Mouse (Mus musculus): ENCODE data around the gene Gm49380. TPM values are rescaled to one million over a fixed set of nuclear protein-coding genes. Genes with fewer than 3 reads are reported as not detected.

The Gm49380 gene
- total and polyA plus RNA-seq, 3 experiments, result 0.21 to 0.23 TPM; not detected in 1

GRCm38 (mm10) chr9:44029580-44030236 is 83.6 kb downstream of the Gm49380 start:
- Histone ChIP-seq H3K4me3 (no peak overlapping the region), H3K9ac (ENCODE audit: low read depth, low read length) (no peak overlapping the region), H3K4me1 (ENCODE audit: control insufficient read depth, insufficient read depth, low read length) (no peaks in the 10 kb centered on the region), H3K79me2 (replicated peaks; ENCODE audit: control insufficient read depth, insufficient read depth, low read length) (no peaks in the 10 kb centered on the region), H3K27ac (no peak overlapping the region), H3K27me3 (ENCODE audit: control insufficient read depth, insufficient read depth, low read length) (no peaks in the 10 kb centered on the region), H3K36me3 (ENCODE audit: control insufficient read depth, insufficient read depth, low read length) (no peaks in the 10 kb centered on the region)
- DNase-seq, result no peak
- intact Hi-C loops (cut with DNase I), result no loop called here
- 33% methylated on average over 5 of the region's 5 CpGs for WGBS
- no peak for TF ChIP-seq POLR2A (IDR thresholded peaks at IDR 0.05; ENCODE audit: insufficient read depth, low read depth, low read length)
- no peak for TF ChIP-seq CTCF (IDR thresholded peaks at IDR 0.05)
- TF ChIP-seq EP300 (IDR thresholded peaks at IDR 0.05; ENCODE audit: insufficient read depth, low read depth, low read length), result no peak

DNA sequence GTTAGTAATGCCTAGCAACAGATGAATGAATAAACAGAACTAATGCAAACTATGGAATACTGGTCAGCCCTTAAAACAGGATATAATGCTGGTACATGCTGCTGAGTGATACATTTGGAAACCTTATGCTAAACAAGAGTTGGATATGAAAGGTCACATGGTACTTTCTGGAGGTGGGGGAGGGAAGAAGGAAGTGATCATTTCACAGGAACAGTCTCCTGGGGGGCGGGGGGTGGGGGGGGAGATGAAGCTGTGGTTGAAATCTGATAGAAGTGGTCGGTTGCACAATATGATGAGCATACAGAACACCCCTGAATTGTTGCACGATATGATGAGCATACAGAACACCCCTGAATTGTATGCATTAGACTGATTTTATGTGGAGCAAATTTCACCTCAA is 89.2 kb downstream of the Gm49380 start:
- Histone ChIP-seq H3K9ac (ENCODE audit: low read depth, low read length) (no peak overlapping the region), H3K4me3 (no peak overlapping the region), H3K4me1 (ENCODE audit: control insufficient read depth, insufficient read depth, low read length) (no peaks in the 10 kb centered on the region), H3K27me3 (ENCODE audit: control insufficient read depth, insufficient read depth, low read length) (no peaks in the 10 kb centered on the region), H3K27ac (no peak overlapping the region), H3K36me3 (ENCODE audit: control insufficient read depth, insufficient read depth, low read length) (no peaks in the 10 kb centered on the region), H3K79me2 (replicated peaks; ENCODE audit: control insufficient read depth, insufficient read depth, low read length) (no peaks in the 10 kb centered on the region)
- intact Hi-C loops (cut with DNase I), result no loop called here
- TF ChIP-seq EP300 (IDR thresholded peaks at IDR 0.05; ENCODE audit: insufficient read depth, low read depth, low read length) (no peak), CTCF (IDR thresholded peaks at IDR 0.05) (no peak), POLR2A (IDR thresholded peaks at IDR 0.05; ENCODE audit: insufficient read depth, low read depth, low read length) (no peak)
- DNase-seq, result no peak
- 64% methylated on average over 3 of the region's 3 CpGs for WGBS

- no peaks in the 10 kb centered on the region for H3K27me3 ChIP-seq (ENCODE audit: control insufficient read depth, insufficient read depth, low read length)
- intact Hi-C loops (cut with DNase I), result no loop called here
- WGBS, result 73% methylated on average over 8 of the region's 8 CpGs
- H3K9ac ChIP-seq (ENCODE audit: low read depth, low read length), result no peak overlapping the region
- H3K27ac ChIP-seq, result no peak overlapping the region
- TF ChIP-seq POLR2A (IDR thresholded peaks at IDR 0.05; ENCODE audit: insufficient read depth, low read depth, low read length), result no peak
- no peak for TF ChIP-seq CTCF (IDR thresholded peaks at IDR 0.05)
- no peak for TF ChIP-seq EP300 (IDR thresholded peaks at IDR 0.05; ENCODE audit: insufficient read depth, low read depth, low read length)
- H3K4me1 ChIP-seq (ENCODE audit: control insufficient read depth, insufficient read depth, low read length), result no peaks in the 10 kb centered on the region
- DNase-seq, result no peak
- H3K4me3 ChIP-seq, result no peak overlapping the region
- H3K79me2 ChIP-seq (replicated peaks; ENCODE audit: control insufficient read depth, insufficient read depth, low read length), result no peaks in the 10 kb centered on the region
- no peaks in the 10 kb centered on the region for H3K36me3 ChIP-seq (ENCODE audit: control insufficient read depth, insufficient read depth, low read length)
These were observed 91.0 kb downstream of the Gm49380 start for GRCm38 (mm10) chr9:44022100-44022847.

DNA sequence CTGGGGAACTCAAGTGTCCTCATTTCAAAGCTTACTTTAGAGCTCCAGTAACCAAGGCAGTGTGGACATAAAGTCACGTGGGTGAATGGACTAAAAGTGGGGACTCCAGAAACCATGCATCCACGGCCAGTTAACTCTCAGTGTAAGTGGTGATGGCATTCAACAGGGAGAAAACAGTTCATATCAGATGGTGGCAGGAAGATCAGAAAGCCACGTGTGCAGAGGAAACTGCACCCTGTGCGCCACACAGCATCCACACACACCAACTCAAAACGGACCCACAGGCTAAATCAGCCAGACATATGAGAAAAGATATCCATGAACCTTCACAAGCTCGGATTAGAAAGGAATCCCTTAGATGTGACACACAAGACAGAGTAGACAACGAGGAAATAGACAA is 93.3 kb downstream of the Gm49380 start:
- Histone ChIP-seq H3K9ac (ENCODE audit: low read depth, low read length) (no peak overlapping the region), H3K27me3 (ENCODE audit: control insufficient read depth, insufficient read depth, low read length) (no peaks in the 10 kb centered on the region), H3K79me2 (replicated peaks; ENCODE audit: control insufficient read depth, insufficient read depth, low read length) (no peaks in the 10 kb centered on the region), H3K4me1 (ENCODE audit: control insufficient read depth, insufficient read depth, low read length) (no peaks in the 10 kb centered on the region), H3K36me3 (ENCODE audit: control insufficient read depth, insufficient read depth, low read length) (no peaks in the 10 kb centered on the region), H3K4me3 (no peak overlapping the region), H3K27ac (no peak overlapping the region)
- TF ChIP-seq EP300 (IDR thresholded peaks at IDR 0.05; ENCODE audit: insufficient read depth, low read depth, low read length) (no peak), POLR2A (IDR thresholded peaks at IDR 0.05; ENCODE audit: insufficient read depth, low read depth, low read length) (no peak), CTCF (IDR thresholded peaks at IDR 0.05) (no peak)
- intact Hi-C loops (cut with DNase I), result no loop called here
- WGBS, result 62% methylated on average over 7 of the region's 7 CpGs
- no peak for DNase-seq

DNA sequence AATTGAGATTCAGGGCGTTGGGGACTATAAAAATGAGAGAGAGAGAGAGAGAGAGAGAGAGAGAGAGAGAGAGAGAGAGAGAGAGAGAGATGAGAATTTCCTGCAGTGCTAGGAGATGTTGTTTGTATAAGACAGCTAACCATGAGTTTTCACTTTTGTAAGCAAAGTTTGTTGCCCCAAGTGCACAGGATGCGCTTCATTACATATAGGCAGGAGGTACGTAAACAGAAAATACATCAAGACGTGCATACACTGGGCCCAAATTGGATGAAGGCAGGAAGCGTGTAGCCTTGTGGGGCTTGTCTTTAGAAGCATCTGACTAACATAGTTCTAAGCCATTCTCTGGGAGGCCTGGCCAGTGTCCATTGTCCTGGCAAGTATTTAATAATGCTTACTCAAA is 95.5 kb downstream of the Gm49380 start:
- 75% methylated on average over 5 of the region's 5 CpGs for whole genome bisulfite sequencing
- Histone ChIP-seq H3K27ac (no peak overlapping the region), H3K79me2 (replicated peaks; ENCODE audit: control insufficient read depth, insufficient read depth, low read length) (no peaks in the 10 kb centered on the region), H3K4me1 (ENCODE audit: control insufficient read depth, insufficient read depth, low read length) (no peaks in the 10 kb centered on the region), H3K9ac (ENCODE audit: low read depth, low read length) (no peak overlapping the region), H3K4me3 (no peak overlapping the region), H3K36me3 (ENCODE audit: control insufficient read depth, insufficient read depth, low read length) (no peaks in the 10 kb centered on the region), H3K27me3 (ENCODE audit: control insufficient read depth, insufficient read depth, low read length) (no peaks in the 10 kb centered on the region)
- no peak for TF ChIP-seq EP300 (IDR thresholded peaks at IDR 0.05; ENCODE audit: insufficient read depth, low read depth, low read length)
- TF ChIP-seq POLR2A (IDR thresholded peaks at IDR 0.05; ENCODE audit: insufficient read depth, low read depth, low read length), result no peak
- TF ChIP-seq CTCF (IDR thresholded peaks at IDR 0.05), result no peak
- DNase-seq, result no peak
- intact Hi-C loops (cut with DNase I), result no loop called here

Other genes starting within 250 kb of the Gm49380 start
- gene Thy1, start 70.1 kb downstream of the Gm49380 start, total RNA-seq (2021), result 10 to 100 TPM in 1 of 2 experiments, 1 to 10 TPM in 1; 6.6 to 15.5 TPM
- 32.3 and 42.7 TPM in 2 replicates for gene Thy1, start 70.1 kb downstream of the Gm49380 start, polyA plus RNA-seq (2012; rRNA removed)
- 100 to 1,000 TPM in 1 of 2 experiments, 10 to 100 TPM in 1; 75.8 to 206 TPM for gene Usp2, start 46.5 kb downstream of the Gm49380 start, total RNA-seq (2021)
- 62.8 and 73.8 TPM in 2 replicates for gene Usp2, start 46.5 kb downstream of the Gm49380 start, polyA plus RNA-seq (2012; rRNA removed)
- gene Mfrp, start 11.8 kb downstream of the Gm49380 start, total RNA-seq (2021), result under 1 TPM in 1 of 2 experiments, not detected in 1; 0.05 TPM
- gene Mfrp, start 11.8 kb downstream of the Gm49380 start, polyA plus RNA-seq (2012; rRNA removed), result 0.04 and 0.12 TPM in 2 replicates
- gene C1qtnf5, start 6.3 kb downstream of the Gm49380 start, total RNA-seq (2021), result 1 to 10 TPM; 4.8 to 7.6 TPM
- gene C1qtnf5, start 6.3 kb downstream of the Gm49380 start, polyA plus RNA-seq (2012; rRNA removed), result 9.4 and 13.8 TPM in 2 replicates
- gene Rnf26, start within 50 bp of the Gm49380 start, total RNA-seq (2021), result 1 to 10 TPM; 6.5 to 6.7 TPM
- gene Rnf26, start within 50 bp of the Gm49380 start, polyA plus RNA-seq (2012; rRNA removed), result 7.3 and 10.4 TPM in 2 replicates
- 10 to 100 TPM; 31.6 to 32.5 TPM for gene Mcam, start 21.0 kb upstream of the Gm49380 start, total RNA-seq (2021)
- gene Mcam, start 21.0 kb upstream of the Gm49380 start, polyA plus RNA-seq (2012; rRNA removed), result 49.8 and 70.9 TPM in 2 replicates
- 10 to 100 TPM; 17.8 to 18.7 TPM for gene Cbl, start 120.5 kb upstream of the Gm49380 start, total RNA-seq (2021)
- gene Cbl, start 120.5 kb upstream of the Gm49380 start, polyA plus RNA-seq (2012; rRNA removed), result 5.0 and 11.8 TPM in 2 replicates
- gene Ccdc153, start 127.2 kb upstream of the Gm49380 start, total RNA-seq (2021), result not detected
- 1.6 TPM in 1 of 2 replicates, not detected in the other for gene Ccdc153, start 127.2 kb upstream of the Gm49380 start, polyA plus RNA-seq (2012; rRNA removed)
- 1 to 10 TPM; 3.4 to 4.2 TPM for gene Pdzd3, start 138.0 kb upstream of the Gm49380 start, total RNA-seq (2021)
- gene Pdzd3, start 138.0 kb upstream of the Gm49380 start, polyA plus RNA-seq (2012; rRNA removed), result 1.7 and 3.3 TPM in 2 replicates
- gene Nlrx1, start 155.1 kb upstream of the Gm49380 start, total RNA-seq (2021), result 10 to 100 TPM; 20.3 to 21.7 TPM
- gene Nlrx1, start 155.1 kb upstream of the Gm49380 start, polyA plus RNA-seq (2012; rRNA removed), result 16.1 and 19.0 TPM in 2 replicates
- under 1 TPM; 0.42 to 0.75 TPM for gene Abcg4, start 175.1 kb upstream of the Gm49380 start, total RNA-seq (2021)
- gene Abcg4, start 175.1 kb upstream of the Gm49380 start, polyA plus RNA-seq (2012; rRNA removed), result 1.9 and 2.1 TPM in 2 replicates
- gene Hinfp, start 192.2 kb upstream of the Gm49380 start, total RNA-seq (2021), result 10 to 100 TPM in 1 of 2 experiments, 1 to 10 TPM in 1; 6.9 to 10.2 TPM
- 12.6 and 16.0 TPM in 2 replicates for gene Hinfp, start 192.2 kb upstream of the Gm49380 start, polyA plus RNA-seq (2012; rRNA removed)
- 10 to 100 TPM; 14.4 to 15.7 TPM for gene C2cd2l, start 206.8 kb upstream of the Gm49380 start, total RNA-seq (2021)
- 20.4 and 29.9 TPM in 2 replicates for gene C2cd2l, start 206.8 kb upstream of the Gm49380 start, polyA plus RNA-seq (2012; rRNA removed)
- gene Dpagt1, start 212.5 kb upstream of the Gm49380 start, total RNA-seq (2021), result 10 to 100 TPM; 18.9 to 20.6 TPM
- 34.3 and 51.3 TPM in 2 replicates for gene Dpagt1, start 212.5 kb upstream of the Gm49380 start, polyA plus RNA-seq (2012; rRNA removed)
- gene H2afx, start 221.2 kb upstream of the Gm49380 start, total RNA-seq (2021), result 10 to 100 TPM; 12.8 TPM
- gene H2afx, start 221.2 kb upstream of the Gm49380 start, polyA plus RNA-seq (2012; rRNA removed), result 12.7 and 14.2 TPM in 2 replicates
- gene Hmbs, start 230.7 kb upstream of the Gm49380 start, total RNA-seq (2021), result 10 to 100 TPM; 39.8 to 49.3 TPM
- 37.8 and 51.3 TPM in 2 replicates for gene Hmbs, start 230.7 kb upstream of the Gm49380 start, polyA plus RNA-seq (2012; rRNA removed)
- 10 to 100 TPM; 13.9 to 15.3 TPM for gene Vps11, start 248.2 kb upstream of the Gm49380 start, total RNA-seq (2021)
- 15.5 and 17.9 TPM in 2 replicates for gene Vps11, start 248.2 kb upstream of the Gm49380 start, polyA plus RNA-seq (2012; rRNA removed)